Mouse (Mus musculus) heart, postnatal 0 days (tissue): Measurements from ENCODE around the gene Mcfd2.

Experiments
- CTCF ChIP-seq: IDR thresholded peaks from 2 replicates; pipeline ENCODE4 v1.5.1; 2016; ENCODE audit warnings: antibody characterized with exemption, control low read depth, low read depth
- EP300 ChIP-seq: IDR thresholded peaks from 2 replicates; pipeline ENCODE4 v1.6.1; 2016; ENCODE audit warnings: antibody characterized with exemption, low read depth

DNA sequence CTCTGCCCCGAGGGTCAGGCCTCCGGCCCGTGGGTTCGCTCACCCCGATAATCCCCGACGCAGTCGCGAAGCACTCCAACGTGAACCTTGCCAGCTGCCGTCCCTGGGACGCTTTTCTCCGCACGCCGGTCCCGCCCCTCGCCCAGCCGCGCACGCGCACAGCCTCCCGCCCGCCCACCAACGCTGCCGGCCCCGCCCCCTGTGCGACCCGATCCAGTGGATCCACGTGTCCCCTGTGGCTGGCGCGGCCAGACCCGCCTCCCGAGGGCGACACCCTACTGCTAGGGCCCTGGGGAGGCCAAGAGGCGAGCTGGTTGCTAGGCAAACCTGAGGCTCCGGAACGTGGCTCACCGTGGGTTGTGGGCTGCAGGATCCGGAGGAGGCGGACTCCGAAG lies at the start of gene Mcfd2:
- 0 out of 2 replicates have a peak, but pooled peaks have one; percentile 27 for TF ChIP-seq CTCF
- no peak for TF ChIP-seq EP300
